Mouse (Mus musculus) natural killer cell, adult 2 months (primary cell): ENCODE data around the gene Armc3.

Source experiments
- DNase-seq, 2 experiments: peaks; one replicate each; pipeline ENCODE4 v3.0.0; 2022; ENCODE audit warnings: low spot score in 2 of 2

The Armc3 gene

GRCm38 (mm10) chr2:19350167-19350566 lies 151.1 kb downstream of the Armc3 start:
- DNase-seq: no peak

GRCm38 (mm10) chr2:19351615-19352253 lies 152.6 kb downstream of the Armc3 start:
- peak in 1 of 2 experiments; percentile 28 for DNase-seq

GRCm38 (mm10) chr2:19353158-19353557 lies 154.1 kb downstream of the Armc3 start:
- no peak for DNase-seq
